Comparison of ENCODE assay signal across 17 mouse cellular contexts in genomic region chr14:62924800-62925199, GRCm38 (mm10). TPM values are rescaled to one million over a fixed set of nuclear protein-coding genes. Genes with fewer than 3 reads are reported as not detected.
DNase-seq lines count a peak whose midpoint lies in the region; ATAC-seq and TF ChIP-seq lines count a peak whose summit lies in the region.
"Had no signal": no experiment of that assay in that cellular context is flagged by ENCODE, and none has a peak within 500 bp of the region (broad histone marks: within the 10 kb centered on the region; RNA-seq: fewer than 3 reads in every experiment).

No protein-coding gene starts in this region.

- POLR2A ChIA-PET in Patski (lab: Charles Lee): no interaction called here

- in situ Hi-C loops in Patski (cut with MboI; ENCODE audit: low pct_unique_long_range_greater_than_20kb): no loop called here

- no peak overlapping the region for H3K4me3 ChIP-seq in liver, embryonic 11.5 days (ENCODE audit: low read depth, low read length)
- no peak overlapping the region for H3K4me3 ChIP-seq in ES-Bruce4 (ENCODE audit: low read depth, low read length)
- H3K4me3 ChIP-seq: embryonic facial prominence, embryonic 13.5 days; hindbrain, embryonic 10.5 days had no signal

- no peak overlapping the region for H3K4me2 ChIP-seq in liver, embryonic 11.5 days
- H3K4me2 ChIP-seq: embryonic facial prominence, embryonic 13.5 days had no signal

- no peak for TF ChIP-seq EP300 in ES-Bruce4 (IDR thresholded peaks at IDR 0.05; ENCODE audit: insufficient read depth, low read depth, low read length)

- H3K9ac ChIP-seq in liver, embryonic 11.5 days (ENCODE audit: low read depth, low read length): no peak overlapping the region
- H3K9ac ChIP-seq in ES-Bruce4 (ENCODE audit: low read depth, poor library complexity, severe bottlenecking): no peak overlapping the region
- H3K9ac ChIP-seq: embryonic facial prominence, embryonic 13.5 days; forebrain, postnatal 0 days had no signal

- no peak for TF ChIP-seq POLR2A in ES-Bruce4 (IDR thresholded peaks at IDR 0.05; ENCODE audit: insufficient read depth, low read length)

- DNase-seq in liver (peak; percentile 33), Patski (ENCODE audit: low read depth, low spot score) (no peak)
- DNase-seq in liver, embryonic 11.5 days (ENCODE audit: low spot score): no peak
- peak; percentile 36 for DNase-seq in splenic B cell, adult 2 months (ENCODE audit: low read depth, low spot score)
- DNase-seq in ovary, adult 18-20 months (ENCODE audit: low spot score): no peak
- no peak for DNase-seq in spleen, postnatal 36 days (ENCODE audit: low spot score in 2 of 2)
- DNase-seq: cerebellum, adult 11-12 months; forebrain, postnatal 0 days; heart, adult 18-20 months; kidney, postnatal 4 days; right cerebral cortex, adult 18-20 months had no signal

- no peaks in the 10 kb centered on the region for H3K9me3 ChIP-seq in liver, embryonic 11.5 days (ENCODE audit: control insufficient read depth, low read length)
- H3K9me3 ChIP-seq in ES-Bruce4 (replicated peaks; ENCODE audit: control insufficient read depth, insufficient read depth, low read length, poor library complexity, severe bottlenecking): no peaks in the 10 kb centered on the region
- H3K9me3 ChIP-seq: hindbrain, embryonic 10.5 days had no signal

- H3K27me3 ChIP-seq in liver, embryonic 11.5 days (replicated peaks; ENCODE audit: control insufficient read depth, insufficient read depth, low read length): no peaks in the 10 kb centered on the region
- H3K27me3 ChIP-seq in ES-Bruce4 (ENCODE audit: control insufficient read depth, insufficient read depth, low read length, poor library complexity, severe bottlenecking): no peaks in the 10 kb centered on the region
- no peaks in the 10 kb centered on the region for H3K27me3 ChIP-seq in Patski
- no peaks in the 10 kb centered on the region for H3K27me3 ChIP-seq in splenic B cell, adult 2 months (ENCODE audit: control insufficient read depth, insufficient read depth, low read length, poor library complexity, severe bottlenecking)
- H3K27me3 ChIP-seq: embryonic facial prominence, embryonic 13.5 days had no signal

- ATAC-seq in liver, embryonic 11.5 days (replicated peaks; ENCODE audit: low FRiP score): no peak
- ATAC-seq in Patski: no peak
- ATAC-seq: activated CD4-positive, CD25-positive, alpha-beta regulatory T cell, adult 4 months; forebrain, postnatal 0 days had no signal

- H3K27ac ChIP-seq in liver, embryonic 11.5 days (ENCODE audit: low read depth, low read length): no peak overlapping the region
- H3K27ac ChIP-seq in ES-Bruce4 (ENCODE audit: insufficient read depth, low read length): no peak overlapping the region
- H3K27ac ChIP-seq: embryonic facial prominence, embryonic 13.5 days; hindbrain, embryonic 10.5 days; macrophage had no signal

- 73% methylated on average over 4 of the region's 4 CpGs for WGBS in liver, embryonic 11.5 days

- no peaks in the 10 kb centered on the region for H3K36me3 ChIP-seq in liver, embryonic 11.5 days (ENCODE audit: control insufficient read depth, insufficient read depth, low read length)
- H3K36me3 ChIP-seq in ES-Bruce4 (ENCODE audit: control insufficient read depth, insufficient read depth, low read length, poor library complexity, severe bottlenecking): no peaks in the 10 kb centered on the region
- peaks cover 7% of the 10 kb centered on the region; the same call in 1 of the 2 replicates for H3K36me3 ChIP-seq in splenic B cell, adult 2 months (ENCODE audit: control insufficient read depth, insufficient read depth, low read length, poor library complexity, severe bottlenecking)

- TF ChIP-seq CTCF in ES-Bruce4 (IDR thresholded peaks at IDR 0.05; ENCODE audit: low read depth, low read length) (peak; percentile 66), Patski (IDR thresholded peaks at IDR 0.05) (peak; percentile 55)

- H3K4me1 ChIP-seq in liver, embryonic 11.5 days (replicated peaks; ENCODE audit: control insufficient read depth, insufficient read depth, low read length): no peaks in the 10 kb centered on the region
- no peaks in the 10 kb centered on the region for H3K4me1 ChIP-seq in ES-Bruce4 (ENCODE audit: control insufficient read depth, insufficient read depth, low read length)
- H3K4me1 ChIP-seq: hindbrain, embryonic 10.5 days had no signal

- CTCF ChIA-PET in Patski (lab: Charles Lee): interaction anchor here (1.0 to 1.4 kb wide), 2 partner anchors 9 to 43 kb away, joined by 3 to 4 read pairs; no protein-coding TSS in a partner anchor

RNA-seq across cellular contexts. Expression of gene Defb48, which starts 59.5 kb away (rescaled TPM):
- not detected in 2 replicates for polyA plus RNA-seq in liver, embryonic 11.5 days (2014; fragmentation: Nextera tagmentation; extraction: Ambion mirVana)
- polyA plus RNA-seq in ES-Bruce4 (2011; ENCODE audit: insufficient read depth, insufficient read length, low read depth, missing spikeins): not detected in 2 replicates
- polyA plus RNA-seq in Patski (2021): not detected
- polyA plus RNA-seq: activated CD4-positive, CD25-positive, alpha-beta regulatory T cell, adult 4 months; embryonic facial prominence, embryonic 13.5 days; forebrain, postnatal 0 days; hindbrain, embryonic 10.5 days; macrophage; stomach, embryonic 14.5 days had no signal

Comparison
In these comparisons a context has a peak if more than half of its experiments do, and no peak if none do; other contexts are left out.
1. DNase-seq: peak in liver (single experiment) and splenic B cell, adult 2 months (single experiment); none in liver, embryonic 11.5 days (single experiment), Patski (single experiment), ovary, adult 18-20 months (single experiment) and spleen, postnatal 36 days (0 of 2).